Mouse (Mus musculus) adrenal gland, postnatal 14 days (tissue): ENCODE measurements around the gene Smg6. TPM values are rescaled to one million over a fixed set of nuclear protein-coding genes. Genes with fewer than 3 reads are reported as not detected.
A peak's percentile ranks its signal among the peaks of the same experiment; 100 is the strongest.
"Not testable (repeated sequence)": the region's sequence is repeated elsewhere in the genome, so short reads cannot be mapped to it uniquely, and the experiment has no call there.

ENCODE experiments used
- DNase-seq: peaks from one replicate; pipeline ENCODE4 v3.0.0; 2021; ENCODE audit warnings: mixed read lengths
- total RNA-seq: library from RNA; stranded (reverse); gene quantifications from 2 replicates; pipeline ENCODE4 v1.2.3, GENCODE M21; 2021

Gene Smg6
- total RNA-seq, 1 experiment from 2014 or later = 21.9 TPM

DNA sequence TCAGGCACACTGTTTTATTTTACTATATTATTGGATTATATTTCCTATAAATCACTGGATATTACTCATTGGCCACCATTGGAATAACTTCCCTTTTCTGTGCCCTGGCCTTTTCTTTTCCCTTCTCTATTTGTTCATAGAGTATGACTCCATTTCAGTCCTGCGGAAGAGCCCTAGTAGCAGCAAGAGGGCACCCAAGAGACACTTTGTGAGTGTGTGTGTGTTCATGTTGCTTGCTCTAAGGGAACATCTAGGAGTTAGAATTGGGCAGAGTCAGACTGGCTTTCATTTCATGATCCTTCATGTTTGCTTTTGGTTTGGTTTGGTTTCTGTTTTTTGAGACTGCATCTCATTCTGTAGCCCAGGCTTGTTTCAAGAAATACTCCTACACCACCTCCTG is 68.5 kb downstream of the Smg6 start:
- no peak for DNase-seq

GRCm38 (mm10) chr11:74994856-74995255 is 69.2 kb downstream of the Smg6 start:
- DNase-seq = no peak

GRCm38 (mm10) chr11:74996482-74996881 is 70.9 kb downstream of the Smg6 start:
- DNase-seq = no peak

DNA sequence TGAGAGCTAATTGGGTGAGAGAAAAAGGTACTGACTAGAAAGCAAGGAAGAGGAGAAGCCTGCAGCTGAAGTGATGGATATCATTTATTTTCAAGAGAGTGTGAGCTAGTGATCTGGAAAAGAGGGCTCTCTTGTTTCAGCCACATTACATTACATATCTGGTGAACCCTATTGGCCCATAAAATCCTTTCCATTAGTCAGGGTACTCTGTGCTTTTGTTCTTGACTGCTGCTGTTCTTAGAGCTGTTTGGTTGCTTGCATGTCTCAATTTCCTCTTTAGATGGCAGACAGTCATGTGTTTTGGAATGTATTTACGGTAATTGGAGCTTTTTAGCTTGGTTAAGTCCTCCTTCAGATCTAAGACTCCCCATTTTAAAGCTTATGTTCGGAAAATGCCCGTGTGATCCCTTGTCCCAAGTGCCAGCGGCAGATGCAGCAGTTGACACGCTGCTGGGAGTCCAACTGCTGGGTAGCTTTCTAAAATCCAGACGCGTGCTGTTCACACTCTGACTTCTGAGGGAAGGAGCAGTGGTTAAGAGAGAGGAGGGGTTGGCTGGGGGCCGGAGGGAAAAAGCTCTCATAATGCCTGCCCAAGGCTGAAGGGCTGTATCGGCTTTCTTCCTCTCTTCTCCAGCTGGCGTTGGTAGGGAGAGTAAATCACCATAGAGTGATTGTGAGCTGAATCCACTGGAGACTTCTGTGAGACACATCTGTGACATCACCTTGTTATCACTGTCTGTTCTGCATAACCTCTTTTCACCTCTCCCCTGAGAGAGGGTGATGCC is 75.4 kb downstream of the Smg6 start:
- DNase-seq = no peak

DNA sequence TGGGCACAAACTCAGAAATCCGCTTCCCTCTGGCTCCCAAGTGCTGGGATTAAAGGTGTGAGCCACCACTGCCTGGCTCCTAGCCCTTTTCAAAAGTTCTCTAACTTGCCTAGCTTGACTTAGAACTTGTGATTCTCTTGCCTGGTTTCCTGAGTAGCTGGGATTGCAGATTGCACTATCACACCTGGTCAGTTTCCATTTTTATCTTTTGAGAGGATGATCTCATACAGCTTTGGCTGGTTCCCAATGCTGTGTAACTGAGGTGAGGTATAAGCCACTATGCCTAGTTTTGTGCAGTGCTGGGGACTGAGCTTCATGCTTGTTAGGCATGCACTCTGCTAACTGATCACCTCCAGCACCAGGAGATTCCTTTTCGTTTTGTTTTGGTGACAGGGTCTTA is 82.6 kb downstream of the Smg6 start:
- DNase-seq = no peak

GRCm38 (mm10) chr11:75009537-75009936 is 83.9 kb downstream of the Smg6 start:
- DNase-seq = not testable (repeated sequence)

GRCm38 (mm10) chr11:75012997-75013694 is 87.5 kb downstream of the Smg6 start:
- DNase-seq = peak; percentile 58

DNA sequence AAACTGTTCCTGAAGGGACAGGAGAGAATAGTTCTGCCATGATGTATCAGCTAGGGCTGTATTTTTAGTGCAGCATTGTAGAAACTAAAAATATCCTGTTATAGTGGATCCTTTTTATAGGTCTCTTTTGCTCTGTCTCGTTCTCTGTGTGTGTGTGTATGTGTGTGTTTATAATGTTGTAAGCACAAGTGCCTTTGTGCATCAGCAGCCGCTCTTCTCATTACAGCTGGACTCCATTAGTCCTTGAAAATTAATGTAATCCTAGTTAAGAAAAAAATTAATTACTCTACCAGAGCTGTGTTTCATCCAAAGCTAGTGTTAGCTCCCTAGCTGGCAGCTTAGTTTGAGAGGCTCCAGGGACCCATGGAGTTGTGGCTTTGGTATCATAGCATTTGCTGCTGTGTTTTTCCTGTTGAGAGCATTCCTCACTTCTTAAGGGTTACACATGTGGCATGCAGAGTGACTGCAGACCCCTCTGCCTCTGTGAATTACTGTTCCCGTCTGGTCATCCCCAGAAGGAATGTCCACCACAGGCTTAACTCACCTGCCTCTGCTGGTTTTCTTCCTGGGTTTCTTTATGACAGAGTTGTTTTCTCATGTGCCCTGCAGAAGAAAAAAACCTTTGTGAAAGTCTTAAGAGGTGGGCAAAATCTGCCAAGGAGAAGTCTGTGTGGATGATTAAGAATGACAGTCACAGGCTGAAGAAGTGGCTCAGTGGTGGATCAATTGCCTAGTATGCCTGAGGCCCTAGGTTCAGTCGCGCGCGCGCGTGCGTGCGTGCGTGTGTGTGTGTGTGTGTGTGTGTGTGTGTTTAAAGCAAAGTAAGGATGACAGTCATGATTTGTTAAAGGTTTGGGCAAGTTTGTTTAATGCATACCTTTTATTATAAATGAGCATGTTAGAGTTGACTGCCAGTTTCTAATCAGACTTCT is 88.4 kb downstream of the Smg6 start:
- no peak for DNase-seq

GRCm38 (mm10) chr11:75014816-75015215 is 89.2 kb downstream of the Smg6 start:
- no peak for DNase-seq

DNA sequence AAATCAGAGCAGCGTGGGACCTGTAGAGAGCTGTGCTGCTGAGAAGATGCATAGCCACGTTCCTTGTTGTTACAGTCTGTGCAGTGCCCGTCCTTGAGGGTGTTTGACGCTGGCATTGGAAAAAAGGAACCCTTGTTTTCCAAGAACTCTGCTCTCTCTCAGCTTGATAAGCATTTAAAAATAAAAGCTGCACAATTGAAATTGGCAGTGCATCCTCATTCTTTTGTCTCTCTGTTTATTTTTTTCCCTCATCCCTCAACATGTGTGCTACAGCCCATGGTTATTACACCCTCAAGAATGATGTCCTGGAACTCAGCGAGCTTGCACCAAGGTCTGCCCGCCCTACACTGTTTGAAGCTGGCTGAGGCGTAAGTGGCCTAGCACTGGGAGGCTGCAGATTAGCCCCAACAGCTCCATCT is 89.8 kb downstream of the Smg6 start:
- DNase-seq = peak; percentile 59

DNA sequence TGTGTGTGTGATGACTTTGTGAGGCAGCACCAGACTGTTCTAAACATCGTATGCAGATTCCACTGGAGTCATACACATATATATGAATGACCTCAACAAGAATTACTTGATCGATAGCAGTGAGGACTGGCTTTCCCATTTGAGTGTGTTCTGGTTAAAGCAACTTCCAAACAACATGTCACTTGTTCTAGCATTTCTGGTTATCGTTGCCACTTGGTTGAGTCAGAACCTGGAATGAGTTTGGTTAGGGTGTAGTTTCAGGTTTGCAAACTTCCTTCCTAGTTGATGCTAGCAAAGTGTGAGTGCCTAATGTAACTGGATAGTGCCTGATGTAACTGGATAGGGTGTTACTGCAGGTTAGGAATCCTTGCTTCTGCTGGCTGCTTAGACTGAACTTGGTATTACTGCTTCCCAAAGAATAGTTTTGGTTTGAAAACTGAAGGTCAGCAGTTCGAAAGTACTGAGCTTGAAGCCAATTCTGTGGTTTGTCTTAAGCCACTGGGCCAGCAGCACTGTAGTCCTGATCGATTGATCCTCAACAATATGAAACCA is 90.8 kb downstream of the Smg6 start:
- no peak for DNase-seq

DNA sequence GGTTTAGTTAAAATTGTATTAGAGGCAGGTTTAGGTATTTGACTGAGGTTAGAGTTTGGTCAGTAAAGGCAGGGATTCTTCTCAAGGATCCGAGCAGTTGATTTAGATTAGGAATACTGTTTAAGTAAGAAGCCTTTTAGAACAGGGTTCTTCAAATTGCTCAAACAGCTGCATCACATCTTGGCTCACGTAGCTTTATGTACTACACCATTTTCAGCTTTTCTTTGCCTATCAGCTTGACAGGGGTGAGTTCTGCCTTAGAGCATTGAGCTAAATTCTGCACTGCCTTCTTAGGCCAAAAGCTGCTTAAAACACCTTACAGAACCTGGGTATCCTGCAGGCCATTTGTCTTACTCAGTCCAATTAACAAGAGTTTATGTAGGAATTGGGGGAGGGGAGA is 92.2 kb downstream of the Smg6 start:
- no peak for DNase-seq

GRCm38 (mm10) chr11:75026977-75027376 is 101.4 kb downstream of the Smg6 start:
- DNase-seq = no peak

- no peak for DNase-seq
Measured at GRCm38 (mm10) chr11:75027616-75028015, 102.0 kb downstream of the Smg6 start.

DNA sequence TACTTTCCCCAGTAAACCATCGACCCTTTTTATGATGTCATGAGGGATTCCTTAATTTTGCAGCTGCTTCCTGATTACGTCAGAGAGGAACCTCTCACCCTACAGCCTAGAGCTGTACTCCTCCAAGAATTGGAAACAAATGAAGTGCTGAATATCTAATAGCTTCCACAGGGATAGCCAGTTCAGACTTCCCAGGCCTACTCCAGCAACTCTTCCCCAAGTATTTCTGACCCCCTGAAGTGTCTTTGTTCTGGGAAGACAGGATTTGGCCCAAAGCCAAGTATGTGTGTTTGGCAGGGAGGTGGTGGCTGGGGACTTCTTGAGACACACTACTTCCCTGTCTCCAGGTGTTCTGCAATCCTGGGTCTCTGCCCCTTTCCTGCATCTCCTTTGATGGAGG is 105.6 kb downstream of the Smg6 start:
- no peak for DNase-seq

GRCm38 (mm10) chr11:75032946-75033345 is 107.3 kb downstream of the Smg6 start:
- no peak for DNase-seq

DNA sequence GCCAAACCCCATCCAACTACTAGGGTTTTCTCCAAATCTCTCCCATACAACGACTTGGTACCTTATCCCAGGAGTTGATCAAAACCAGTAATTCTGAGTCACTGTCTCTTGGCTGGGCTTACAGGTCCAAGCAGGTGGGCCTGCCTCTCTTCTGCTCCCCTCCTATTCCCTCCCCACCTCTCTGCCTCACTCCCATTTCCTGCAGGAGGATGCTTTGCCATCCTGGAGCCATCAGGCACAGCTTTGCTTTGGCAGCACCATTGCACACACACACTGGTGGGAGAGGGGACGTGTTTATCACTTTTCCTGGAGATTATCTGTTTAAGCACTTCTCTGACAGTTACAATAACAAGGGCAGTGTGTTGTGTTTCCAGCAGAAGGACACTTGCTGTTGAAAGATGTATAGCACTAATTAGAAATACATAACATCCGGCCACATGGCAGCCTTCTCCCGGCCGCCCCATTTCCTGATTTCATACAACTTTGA is 108.0 kb downstream of the Smg6 start:
- DNase-seq = no peak

- DNase-seq = no peak
Measured at GRCm38 (mm10) chr11:75034104-75034503, 108.5 kb downstream of the Smg6 start.

- DNase-seq = no peak
Measured at GRCm38 (mm10) chr11:75044333-75044732, 118.7 kb downstream of the Smg6 start.

DNA sequence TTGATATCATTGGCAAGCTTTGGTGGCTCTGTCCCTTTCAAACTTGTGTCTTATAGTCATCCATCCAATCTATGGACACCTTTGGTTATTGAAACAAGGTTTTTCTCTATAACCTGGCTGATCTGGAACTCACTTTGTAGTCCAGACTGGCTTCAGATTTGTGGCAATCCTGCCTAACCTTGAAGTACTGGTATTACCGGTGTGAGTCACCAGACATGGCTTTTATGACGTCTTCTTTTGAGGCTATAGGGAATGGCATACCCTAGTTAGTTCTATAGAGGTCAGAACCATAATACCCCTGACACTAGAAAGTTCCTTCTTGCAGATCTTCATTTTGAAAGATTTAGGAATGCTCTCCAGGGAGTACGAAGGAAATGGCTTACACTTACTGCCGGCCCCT is 120.2 kb downstream of the Smg6 start:
- no peak for DNase-seq

GRCm38 (mm10) chr11:75046638-75047037 is 121.0 kb downstream of the Smg6 start:
- no peak for DNase-seq

GRCm38 (mm10) chr11:75047066-75047465 is 121.4 kb downstream of the Smg6 start:
- DNase-seq = peak; percentile 93
